Mouse (Mus musculus) MEL (cell line): ENCODE data around the gene Klhl21. TPM values are rescaled to one million over a fixed set of nuclear protein-coding genes. Genes with fewer than 3 reads are reported as not detected.
A peak's percentile ranks its signal among the peaks of the same experiment; 100 is the strongest.

Experiments
- DNase-seq: peaks from one replicate; pipeline ENCODE4 v3.0.0; 2011; ENCODE audit warnings: low read depth, low spot score
- H3K27ac ChIP-seq: 2 replicates; pipeline ENCODE4 v1.5.1; 2012; ENCODE audit warnings: low read depth, mild to moderate bottlenecking, control low read depth, low read length, moderate library complexity; ENCODE audit not compliant: control insufficient read depth
- H3K27me3 ChIP-seq, 2 experiments: fragments of 150-350 bp in 1 of 2; sonication (generic) in 1 of 2; 2 replicates each; pipeline ENCODE4 v1.6.1; 2012; ENCODE audit warnings: low read length in 2 of 2, mild to moderate bottlenecking in 2 of 2, improper control_type of control experiment in 1 of 2, moderate library complexity in 1 of 2; ENCODE audit not compliant: insufficient read depth in 2 of 2, control insufficient read depth in 1 of 2
- H3K36me3 ChIP-seq, 2 experiments: 2 replicates each; pipeline ENCODE4 v1.6.1; 2012 to 2014; ENCODE audit warnings: low read length in 2 of 2, improper control_type of control experiment in 1 of 2, inconsistent platforms in 1 of 2, mild to moderate bottlenecking in 1 of 2; ENCODE audit not compliant: insufficient read depth in 2 of 2, control insufficient read depth in 1 of 2
- H3K4me1 ChIP-seq, 2 experiments: fragments of 150-350 bp in 1 of 2; sonication (generic) in 1 of 2; 2 replicates each; pipeline ENCODE4 v1.6.1; 2012; ENCODE audit warnings: low read length in 2 of 2, improper control_type of control experiment in 1 of 2, mild to moderate bottlenecking in 1 of 2; ENCODE audit not compliant: insufficient read depth in 2 of 2, control insufficient read depth in 1 of 2
- H3K4me3 ChIP-seq, 2 experiments: fragments of 150-350 bp in 1 of 2; sonication (generic) in 1 of 2; 2 replicates each; pipeline ENCODE4 v1.5.1; 2012; ENCODE audit warnings: low read depth in 2 of 2, low read length in 2 of 2, mild to moderate bottlenecking in 2 of 2, moderate library complexity in 2 of 2, control low read depth in 1 of 2, improper control_type of control experiment in 1 of 2; ENCODE audit not compliant: control insufficient read depth in 1 of 2, insufficient read depth in 1 of 2
- H3K79me2 ChIP-seq: 2 replicates; pipeline ENCODE4 v1.6.1; 2012; ENCODE audit warnings: mild to moderate bottlenecking, low read length, moderate library complexity; ENCODE audit not compliant: control insufficient read depth, poor library complexity, insufficient read depth
- H3K9ac ChIP-seq: 2 replicates; pipeline ENCODE4 v1.6.1; 2012; ENCODE audit warnings: low read depth, mild to moderate bottlenecking, control low read depth, low read length, moderate library complexity; ENCODE audit not compliant: control insufficient read depth, poor library complexity, severe bottlenecking
- H3K9me3 ChIP-seq: fragments of 150-350 bp; sonication (generic); replicated peaks from 2 replicates; pipeline ENCODE4 v1.6.1; 2012; ENCODE audit warnings: mild to moderate bottlenecking, low read length, improper control_type of control experiment, moderate library complexity; ENCODE audit not compliant: insufficient read depth
- CTCF ChIP-seq, 3 experiments: IDR thresholded peaks in 2 of 3; conservative IDR thresholded peaks in 1 of 3; 2 replicates each; pipeline ENCODE4 v1.5.1; 2011 to 2012; ENCODE audit warnings: low read length in 3 of 3, low read depth in 2 of 3, mild to moderate bottlenecking in 2 of 3, improper control_type of control experiment in 1 of 3, inconsistent platforms in 1 of 3, mixed read lengths in 1 of 3, moderate library complexity in 1 of 3; ENCODE audit not compliant: control insufficient read depth in 1 of 3, insufficient read depth in 1 of 3, poor library complexity in 1 of 3, severe bottlenecking in 1 of 3
- ETS1 ChIP-seq: IDR thresholded peaks from 2 replicates; pipeline ENCODE4 v1.6.1; 2012; ENCODE audit warnings: low read depth, mild to moderate bottlenecking, inconsistent platforms, low read length, improper control_type of control experiment, moderate library complexity
- GABPA ChIP-seq: IDR thresholded peaks from 2 replicates; pipeline ENCODE4 v1.6.1; 2012; ENCODE audit warnings: low read depth, mild to moderate bottlenecking, inconsistent platforms, low read length, improper control_type of control experiment, moderate library complexity
- HCFC1 ChIP-seq: IDR thresholded peaks from 2 replicates; pipeline ENCODE4 v1.6.1; 2012; ENCODE audit warnings: low read depth, mild to moderate bottlenecking, inconsistent platforms, low read length, improper control_type of control experiment, moderate library complexity
- MAFK ChIP-seq: IDR thresholded peaks from 2 replicates; pipeline ENCODE4 v1.6.1; 2011; ENCODE audit warnings: low read depth, mild to moderate bottlenecking, low read length, improper control_type of control experiment, borderline replicate concordance
- MAX ChIP-seq: IDR thresholded peaks from 2 replicates; pipeline ENCODE4 v1.6.1; 2011; ENCODE audit warnings: low read length, improper control_type of control experiment
- MAZ ChIP-seq: IDR thresholded peaks from 2 replicates; pipeline ENCODE4 v1.6.1; 2012; ENCODE audit warnings: low read depth, mild to moderate bottlenecking, inconsistent platforms, low read length, improper control_type of control experiment
- MXI1 ChIP-seq: IDR thresholded peaks from 2 replicates; pipeline ENCODE4 v1.6.1; 2011; ENCODE audit warnings: mild to moderate bottlenecking, low read depth, low read length, improper control_type of control experiment
- MYB ChIP-seq: IDR thresholded peaks from 2 replicates; pipeline ENCODE4 v1.6.1; 2011; ENCODE audit warnings: mild to moderate bottlenecking, low read depth, low read length, improper control_type of control experiment
- NELFE ChIP-seq: IDR thresholded peaks from 2 replicates; pipeline ENCODE4 v1.6.1; 2011; ENCODE audit warnings: low read depth, low read length, improper control_type of control experiment
- POLR2AphosphoS2 ChIP-seq: IDR thresholded peaks from 2 replicates; pipeline ENCODE4 v1.6.1; 2011; ENCODE audit warnings: low read length, improper control_type of control experiment
- RAD21 ChIP-seq: IDR thresholded peaks from 2 replicates; pipeline ENCODE4 v1.6.1; 2011; ENCODE audit warnings: mild to moderate bottlenecking, low read depth, low read length, improper control_type of control experiment
- SMC3 ChIP-seq: IDR thresholded peaks from 2 replicates; pipeline ENCODE4 v1.6.1; 2011; ENCODE audit warnings: low read depth, low read length, improper control_type of control experiment
- UBTF ChIP-seq: IDR thresholded peaks from 2 replicates; pipeline ENCODE4 v1.6.1; 2012; ENCODE audit warnings: low read depth, mild to moderate bottlenecking, inconsistent platforms, low read length, improper control_type of control experiment, moderate library complexity, borderline replicate concordance; ENCODE audit not compliant: insufficient read depth
- USF2 ChIP-seq, 2 experiments: IDR thresholded peaks; 2 replicates each; pipeline ENCODE4 v1.6.1; 2011 to 2012; ENCODE audit warnings: improper control_type of control experiment in 2 of 2, low read length in 2 of 2, borderline replicate concordance in 1 of 2, inconsistent platforms in 1 of 2, low read depth in 1 of 2, mild to moderate bottlenecking in 1 of 2; ENCODE audit not compliant: insufficient read depth in 1 of 2
- ZC3H11A ChIP-seq: IDR thresholded peaks from 2 replicates; pipeline ENCODE4 v1.6.1; 2012; ENCODE audit warnings: low read depth, mild to moderate bottlenecking, inconsistent platforms, low read length, improper control_type of control experiment
- ZMIZ1 ChIP-seq: IDR thresholded peaks from 2 replicates; pipeline ENCODE4 v1.6.1; 2012; ENCODE audit warnings: low read depth, mild to moderate bottlenecking, inconsistent platforms, low read length, improper control_type of control experiment, moderate library complexity
- polyA plus RNA-seq, 2 experiments: library from polyadenylated mRNA; stranded (reverse) in 1 of 2; unstranded in 1 of 2; fragments of >175 nt in 1 of 2; fragments of >200 nt in 1 of 2; gene quantifications; 2 replicates each; pipeline versions ENCODE4 v1.2.1 to v1.2.4; 2012; ENCODE audit warnings: low replicate concordance in 2 of 2, low read depth in 1 of 2; ENCODE audit not compliant: insufficient read length in 2 of 2, insufficient read depth in 1 of 2, missing spikeins in 1 of 2
- total RNA-seq: library from RNA; depleted of rRNA; stranded (reverse); fragments of 300-350 nt; gene quantifications from 2 replicates; pipeline ENCODE4 v1.2.3, GENCODE M21; 2012

Klhl21 gene
- total and polyA plus RNA-seq, 3 experiments: 18.0 to 22.5 TPM; not detected in 1

DNA sequence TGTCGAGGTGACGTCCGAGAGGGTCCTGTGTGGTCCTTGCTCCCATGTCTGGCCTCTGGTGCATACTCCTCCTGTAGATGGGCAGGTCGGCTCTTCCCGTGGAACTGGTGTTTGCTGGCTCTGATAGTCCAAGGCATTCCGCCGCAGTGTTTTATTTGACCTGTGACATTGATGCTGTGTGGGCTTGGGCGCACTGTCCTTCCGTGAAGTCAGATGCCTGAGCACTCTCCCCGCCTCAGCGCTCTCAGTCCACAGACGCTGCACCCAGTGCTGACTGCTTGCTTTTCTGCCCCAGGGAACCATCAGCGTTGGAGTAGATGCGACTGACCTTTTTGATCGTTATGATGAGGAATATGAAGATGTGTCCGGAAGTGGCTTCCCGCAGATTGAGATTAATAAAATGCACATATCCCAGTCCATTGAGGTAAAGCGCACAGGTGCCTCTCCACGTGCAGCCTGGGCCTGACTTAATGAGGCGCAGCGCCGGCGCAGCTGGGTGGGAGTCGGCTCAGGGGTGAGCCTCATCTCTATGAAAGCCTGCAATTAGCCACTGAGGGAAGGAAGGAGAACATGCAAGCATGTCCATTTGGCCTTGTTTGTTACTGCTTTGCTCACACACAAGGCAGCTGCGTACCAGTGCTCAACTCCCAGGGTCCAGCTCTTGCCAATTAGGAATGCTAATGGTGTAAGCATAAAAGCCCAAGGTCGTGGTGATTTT, 40.2 kb upstream of the Klhl21 start:
- H3K27ac ChIP-seq: no peak overlapping the region
- H3K79me2 ChIP-seq: no peaks in the 10 kb centered on the region
- peaks cover 7 to 10% of the 10 kb centered on the region in 2 experiments for H3K36me3 ChIP-seq
- no peak overlapping the region for H3K4me3 ChIP-seq
- no peak for DNase-seq
- H3K4me1 ChIP-seq: peaks cover 3% of the 10 kb centered on the region in 2 experiments
- H3K9ac ChIP-seq: no peak overlapping the region
- H3K9me3 ChIP-seq: no peaks in the 10 kb centered on the region
- TF ChIP-seq ZMIZ1 (no peak), MXI1 (no peak), GABPA (no peak)
- no peaks in the 10 kb centered on the region for H3K27me3 ChIP-seq

- Histone ChIP-seq H3K36me3 (peaks cover 0 to 5% of the 10 kb centered on the region in 2 experiments; a peak in 1 of 4 replicates), H3K4me3 (no peak overlapping the region)
- peak; percentile 68 for DNase-seq
- TF ChIP-seq UBTF (no peak), MYB (no peak), NELFE (no peak), POLR2AphosphoS2 (no peak), ETS1 (peak; percentile 8; the same call in 1 of the 2 replicates), HCFC1 (no peak), RAD21 (no peak), MAZ (no peak), CTCF (IDR thresholded peaks at IDR 0.05 in 2 of 3, conservative IDR thresholded peaks at IDR 0.05 in 1 of 3; ENCODE audit: control insufficient read depth in 1 of 3, insufficient read depth in 1 of 3, low read depth in 2 of 3, low read length in 3 of 3, poor library complexity in 1 of 3, severe bottlenecking in 1 of 3) (peak; percentile 59 to 75 (median 70)), SMC3 (0 out of 2 replicates have a peak, but pooled peaks have one; percentile 18), USF2 (IDR thresholded peaks at IDR 0.05; ENCODE audit: borderline replicate concordance in 1 of 2, insufficient read depth in 1 of 2, low read depth in 1 of 2, low read length in 2 of 2) (no peak), MAFK (no peak), ZC3H11A (no peak), MAX (no peak)
- TF ChIP-seq, all 39 proteins: peak for 3
- Histone ChIP-seq H3K9ac (no peak overlapping the region), H3K9me3 (no peaks in the 10 kb centered on the region), H3K79me2 (no peaks in the 10 kb centered on the region), H3K27me3 (no peaks in the 10 kb centered on the region), H3K27ac (0 out of 2 replicates have a peak overlapping the region, but pooled peaks have one; percentile 11), H3K4me1 (no peaks in the 10 kb centered on the region)
Measured at GRCm38 (mm10) chr4:151972221-151972967, 36.2 kb upstream of the Klhl21 start.
